Mouse (Mus musculus): ENCODE measurements at regions not wholly inside any gene's neighbourhood (a gene's known extent, or its start where the extent isn't known, plus 50 kb on each side); places are given as distances from the start of the nearest gene placed in this dataset.

DNA sequence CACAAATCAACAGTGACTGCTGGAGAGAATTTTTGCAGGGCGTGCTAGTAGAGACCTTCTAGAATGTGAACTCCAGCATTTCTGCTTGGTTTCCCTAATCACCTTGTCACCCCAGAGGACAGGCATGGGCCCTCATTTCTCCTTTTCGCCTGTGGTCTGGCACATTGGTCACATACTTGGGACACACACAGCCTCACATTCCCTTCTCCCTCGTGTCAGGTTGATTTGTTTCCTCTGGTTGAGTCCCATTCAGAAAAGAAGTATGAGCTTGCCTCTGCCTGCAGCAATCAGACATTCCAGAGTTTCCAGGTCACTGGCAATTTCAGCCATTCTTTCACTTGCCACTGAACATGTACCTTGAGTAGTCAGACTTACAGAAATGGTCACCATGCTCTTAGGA is 323.8 kb upstream of the 4931429L15Rik start:
- DNase-seq (ENCODE audit: extremely low spot score in 1 of 2, low spot score in 1 of 2) = no peak

DNA sequence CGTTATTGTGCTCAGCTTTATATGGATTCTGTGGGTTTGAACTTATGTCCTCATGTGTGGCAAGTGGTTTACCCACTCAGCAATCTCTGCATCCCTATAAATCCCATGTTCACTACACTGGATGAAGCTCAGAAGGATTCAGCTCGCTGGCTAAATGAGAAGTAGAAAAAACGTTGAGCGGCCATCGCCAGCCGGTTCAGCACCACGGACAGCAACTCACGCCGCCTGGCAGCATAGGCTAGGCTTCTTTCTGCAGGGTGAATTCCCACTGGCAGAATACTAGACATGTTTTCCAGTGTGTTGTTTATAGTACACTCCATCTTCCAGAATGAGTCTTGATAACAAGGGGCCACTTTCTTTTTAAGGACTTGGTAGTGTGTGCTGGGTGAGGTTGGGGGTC is 322.9 kb upstream of the 4931429L15Rik start:
- DNase-seq (ENCODE audit: extremely low spot score in 1 of 2, low spot score in 1 of 2) = peak in 1 of 2 experiments; percentile 53

DNA sequence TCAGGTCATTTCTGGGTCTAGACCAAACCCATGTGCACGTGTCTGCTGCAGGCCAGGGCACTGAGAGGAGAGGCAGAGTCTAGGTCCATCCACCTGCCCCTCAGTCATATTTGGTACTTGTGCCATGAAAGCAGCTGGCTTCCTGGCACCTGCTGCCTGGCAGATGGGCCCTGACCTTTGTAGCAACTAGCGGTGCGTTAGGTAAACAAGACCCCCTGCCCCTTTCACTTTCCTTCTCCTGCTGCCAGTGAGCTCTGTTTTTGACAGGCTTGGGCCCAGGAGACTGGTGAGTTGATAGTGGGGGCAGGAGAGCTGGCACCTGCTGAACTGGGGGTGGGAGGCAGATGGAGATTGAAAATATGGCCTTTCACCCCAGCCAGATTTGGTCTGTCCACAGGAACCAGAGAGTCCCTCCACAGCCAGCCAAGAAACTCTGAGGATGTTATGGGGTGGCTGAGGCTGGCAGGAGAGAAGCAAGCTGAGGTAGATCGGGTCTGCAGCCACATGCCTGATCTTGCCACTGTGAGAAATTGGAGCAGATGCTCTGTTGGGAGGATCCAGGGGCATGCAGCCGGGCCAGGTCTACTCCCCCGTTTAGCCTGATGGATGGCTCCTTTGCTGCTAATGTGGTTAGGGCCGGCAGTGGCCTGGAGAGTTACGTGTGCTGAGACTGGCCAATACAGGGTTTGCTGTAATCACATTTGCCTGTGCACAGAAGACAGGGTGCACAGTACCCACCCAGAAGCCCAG is 316.6 kb upstream of the 4931429L15Rik start:
- DNase-seq (ENCODE audit: extremely low spot score in 1 of 2, low spot score in 1 of 2) = no peak

DNA sequence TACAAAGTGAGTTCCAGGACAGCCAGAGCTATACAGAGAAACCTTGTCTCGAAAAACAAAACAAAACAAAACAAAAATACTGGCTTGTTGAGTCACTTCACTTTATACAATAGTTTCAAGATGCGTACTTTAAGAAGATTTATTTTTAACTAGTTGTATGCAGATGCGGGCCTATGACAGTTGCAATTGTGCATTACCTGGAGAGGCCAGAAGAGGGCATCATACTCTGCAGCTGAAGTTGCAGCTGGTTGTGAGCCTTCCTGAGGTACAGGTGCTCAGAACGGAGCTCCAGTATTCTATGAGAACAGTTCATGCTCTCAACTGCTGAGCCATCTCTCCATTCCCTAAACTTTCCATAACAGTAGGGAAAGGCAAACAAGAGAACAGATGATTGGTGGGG is 314.2 kb upstream of the 4931429L15Rik start:
- no peak for DNase-seq (ENCODE audit: extremely low spot score in 1 of 2, low spot score in 1 of 2)

DNA sequence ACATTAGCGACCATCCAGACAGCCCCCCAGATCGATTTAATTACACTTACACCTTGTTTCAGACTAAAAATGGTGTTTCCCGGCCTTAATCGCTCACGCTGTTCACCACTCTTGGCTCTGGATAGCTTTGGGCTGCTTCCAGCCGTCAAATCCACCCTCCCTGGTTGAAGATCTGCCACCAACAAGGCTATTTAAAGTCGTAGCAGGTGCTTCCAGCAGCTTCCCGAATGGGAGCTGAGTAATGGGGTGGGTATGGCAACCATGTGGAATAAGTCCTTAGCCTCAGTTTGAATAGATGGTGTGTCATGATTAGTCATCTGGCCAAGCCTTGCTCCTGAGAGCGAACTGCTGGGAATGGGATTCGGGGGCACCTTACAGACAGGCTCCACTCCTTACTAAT is 312.8 kb upstream of the 4931429L15Rik start:
- DNase-seq (ENCODE audit: extremely low spot score in 1 of 2, low spot score in 1 of 2) = peak; percentile 17 to 53

DNA sequence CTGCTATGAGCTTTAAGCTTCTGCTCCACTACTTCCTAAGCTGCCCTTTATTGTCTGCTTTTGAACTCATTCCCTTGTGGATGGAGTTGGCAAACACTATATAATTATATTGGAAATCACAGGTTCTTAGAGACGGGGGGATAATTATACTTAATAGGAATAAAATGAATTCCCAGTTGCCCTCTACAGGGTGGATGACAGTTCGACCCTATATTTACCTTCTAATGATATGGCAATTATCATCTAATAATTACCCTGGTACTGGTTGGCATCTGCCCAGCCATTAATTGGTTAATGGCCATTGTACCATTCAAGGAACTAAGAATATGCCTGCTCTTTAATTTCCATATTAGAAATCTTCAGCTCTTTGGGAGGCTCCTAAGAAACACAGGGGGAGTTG is 302.5 kb upstream of the 4931429L15Rik start:
- no peak for DNase-seq (ENCODE audit: extremely low spot score in 1 of 2, low spot score in 1 of 2)

DNA sequence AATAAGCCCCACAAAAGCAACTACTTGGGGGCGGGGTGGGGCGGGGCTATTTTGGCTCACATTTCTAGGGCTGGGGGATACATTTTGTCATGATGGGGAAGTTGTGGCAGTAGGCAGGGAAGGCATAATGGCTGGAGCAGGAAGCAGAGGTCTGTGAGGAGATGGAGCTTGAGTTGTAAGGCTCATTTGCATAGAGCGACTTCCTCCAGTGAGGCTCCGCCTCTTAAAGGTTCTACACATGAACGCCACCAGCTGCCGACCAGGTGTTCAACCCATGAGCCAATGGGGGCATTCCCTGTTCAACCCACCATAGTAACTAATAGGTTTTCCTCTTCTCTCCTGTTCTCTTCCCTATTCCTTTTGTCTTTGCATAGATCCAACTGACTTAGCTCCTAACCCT is 302.1 kb upstream of the 4931429L15Rik start:
- DNase-seq (ENCODE audit: extremely low spot score in 1 of 2, low spot score in 1 of 2) = no peak

DNA sequence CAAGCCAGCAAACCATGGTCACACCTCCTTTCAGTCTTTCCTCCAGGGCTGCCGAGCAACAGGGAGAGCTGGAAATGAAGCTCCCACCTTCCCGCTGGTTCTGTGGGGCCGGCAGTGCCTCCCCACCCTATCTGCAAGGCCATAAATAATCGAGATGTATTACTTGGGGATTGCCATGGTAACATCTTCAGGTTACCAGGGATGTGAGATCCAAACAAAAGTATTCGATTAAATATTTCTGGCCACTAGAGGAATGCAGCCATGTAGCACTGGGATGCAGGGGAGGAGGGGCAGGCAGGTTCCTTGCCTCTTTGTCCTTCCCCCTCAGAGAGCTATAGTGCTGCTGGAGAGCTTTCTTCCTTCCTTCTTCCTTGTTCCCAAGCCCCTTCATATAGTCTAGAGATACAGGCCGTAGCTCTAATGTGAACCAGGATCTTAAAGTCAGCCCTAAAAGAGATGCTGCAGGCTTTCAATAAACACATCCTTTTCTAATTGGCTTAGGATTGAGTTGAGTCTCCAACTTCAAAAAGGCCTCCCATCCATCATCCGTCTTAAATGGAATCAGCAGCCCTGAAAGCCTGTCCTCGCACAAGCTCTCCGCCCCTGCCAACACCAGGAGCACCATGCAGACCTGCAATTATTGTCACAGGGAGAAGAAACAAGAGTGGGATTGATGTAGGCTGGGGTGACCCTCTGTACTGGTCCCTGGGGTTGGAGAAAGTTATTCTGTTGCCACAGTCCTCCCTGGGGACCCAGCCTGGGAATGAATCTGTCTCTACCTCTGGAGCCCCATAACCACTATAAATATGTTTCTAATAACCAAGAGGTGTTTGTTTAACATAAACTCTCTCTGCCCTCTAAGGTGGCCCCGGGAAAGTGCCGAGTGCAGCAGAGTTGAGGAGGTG is 290.6 kb upstream of the 4931429L15Rik start:
- DNase-seq (ENCODE audit: extremely low spot score in 1 of 2, low spot score in 1 of 2) = no peak

DNA sequence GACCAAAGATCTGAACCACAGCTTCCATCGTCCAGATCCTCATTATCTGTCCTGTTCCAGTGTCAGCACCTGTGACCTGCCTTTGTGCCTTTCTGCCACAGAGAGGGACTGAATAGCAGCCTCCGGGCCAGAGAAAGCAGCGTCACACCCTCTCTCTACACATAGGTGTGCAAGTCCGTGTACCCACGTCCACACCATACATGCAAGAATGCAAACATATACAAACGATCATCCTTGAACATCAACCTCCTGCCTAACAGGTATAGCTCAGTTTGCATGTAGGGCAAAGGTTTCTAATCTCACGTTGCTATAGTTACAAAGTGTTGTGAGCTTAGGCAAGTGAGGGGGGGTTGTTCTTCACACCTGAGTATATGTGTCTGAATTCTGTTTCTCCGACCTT is 288.9 kb upstream of the 4931429L15Rik start:
- DNase-seq (ENCODE audit: extremely low spot score in 1 of 2, low spot score in 1 of 2) = no peak

DNA sequence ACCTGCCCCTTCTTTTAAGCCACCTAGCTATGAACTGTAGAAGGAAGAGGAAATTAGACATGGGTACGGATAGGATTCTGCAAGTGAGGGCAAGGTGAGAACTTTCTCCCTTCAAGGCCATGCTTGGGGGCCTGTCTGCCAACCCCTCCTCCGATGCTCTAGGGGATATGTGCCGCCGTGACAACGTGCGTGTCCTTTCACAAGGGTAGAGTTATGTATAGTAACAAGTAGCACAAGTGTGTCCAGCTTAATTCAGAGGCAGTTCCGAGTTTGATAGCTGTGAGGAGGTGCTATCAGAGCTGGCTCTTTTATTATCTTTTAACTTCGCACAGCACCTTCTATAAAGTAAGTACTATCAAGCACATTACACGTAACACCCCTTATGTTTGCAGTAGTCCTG is 281.0 kb upstream of the 4931429L15Rik start:
- DNase-seq (ENCODE audit: extremely low spot score in 1 of 2, low spot score in 1 of 2) = no peak

DNA sequence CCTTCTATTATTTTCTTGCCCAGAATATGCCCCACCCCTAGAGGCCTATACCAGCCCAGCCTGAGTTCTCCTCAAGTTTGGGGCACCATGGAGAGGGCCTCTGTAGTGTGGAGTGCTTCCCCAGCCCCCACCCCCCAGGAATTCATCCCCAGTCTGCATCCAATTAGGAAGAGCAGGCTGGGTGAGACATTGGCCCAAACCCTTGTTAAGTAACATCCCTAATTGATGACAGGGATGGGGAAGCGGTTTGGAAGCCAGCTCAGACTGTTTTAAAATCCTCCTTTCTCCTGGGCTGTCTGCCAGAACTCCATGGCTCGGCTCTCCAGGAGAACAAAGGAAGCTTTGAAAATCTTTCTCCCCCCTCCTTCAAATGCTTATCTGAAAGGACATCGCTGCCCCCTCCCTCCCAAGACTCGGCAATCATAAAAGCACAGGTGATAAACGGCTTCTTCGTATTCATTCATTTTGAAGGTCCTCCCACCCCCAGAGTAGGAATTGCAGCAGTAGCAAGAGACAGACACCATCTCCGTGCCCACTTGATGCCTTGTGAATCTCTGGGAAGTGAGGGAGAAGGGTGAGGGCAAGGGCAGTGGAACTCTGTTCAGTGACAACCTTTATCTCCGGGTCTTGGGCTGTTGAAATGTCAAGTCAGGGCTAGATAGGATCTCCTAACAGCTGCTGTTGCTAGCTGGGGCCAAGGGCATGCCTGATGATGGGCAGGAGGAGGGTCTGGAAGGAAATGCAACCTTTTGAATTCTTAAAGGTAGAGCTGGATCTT is 280.3 kb upstream of the 4931429L15Rik start:
- peak in 1 of 2 experiments; percentile 53 for DNase-seq (ENCODE audit: extremely low spot score in 1 of 2, low spot score in 1 of 2)

DNA sequence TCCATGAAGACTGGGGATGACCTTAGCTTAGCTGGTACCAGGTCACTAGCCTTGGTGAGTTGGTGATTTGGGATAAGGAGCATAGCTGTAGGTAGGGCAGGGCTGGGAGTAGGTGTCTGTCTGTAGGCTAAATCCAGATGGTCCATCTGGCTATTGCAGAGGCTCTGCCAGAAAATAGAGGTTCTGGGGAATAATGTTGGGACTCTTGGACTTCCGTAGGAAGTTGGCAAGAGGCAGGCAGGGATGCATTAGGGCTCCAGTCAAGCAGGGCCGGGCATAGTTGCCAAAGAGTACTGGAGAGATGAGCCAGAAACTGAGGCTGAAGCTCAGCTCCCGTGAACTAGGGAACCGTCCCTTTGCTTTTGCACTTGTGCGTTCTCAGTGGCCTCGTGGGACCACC is 278.7 kb upstream of the 4931429L15Rik start:
- no peak for DNase-seq (ENCODE audit: extremely low spot score in 1 of 2, low spot score in 1 of 2)

DNA sequence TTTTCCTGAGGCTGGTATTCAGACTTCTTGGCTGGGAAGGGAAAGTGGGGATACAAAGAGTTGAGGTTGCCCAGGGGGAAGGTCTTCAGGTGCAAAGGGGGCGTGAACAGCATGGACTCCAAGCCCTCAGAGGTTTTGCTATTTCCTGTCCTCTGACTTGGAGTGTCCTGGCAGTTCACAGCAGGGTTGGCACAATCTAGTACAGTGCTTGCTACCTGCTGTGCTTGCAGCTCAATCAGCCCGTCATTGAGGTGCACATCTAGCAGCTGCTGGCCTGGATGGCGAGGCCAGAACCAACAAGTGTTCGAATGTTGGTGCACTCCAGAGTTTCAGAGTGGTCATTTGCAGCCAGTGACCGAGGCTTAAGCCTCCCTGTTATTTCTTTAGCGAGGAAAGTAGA is 273.7 kb upstream of the 4931429L15Rik start:
- DNase-seq (ENCODE audit: extremely low spot score in 1 of 2, low spot score in 1 of 2) = no peak

DNA sequence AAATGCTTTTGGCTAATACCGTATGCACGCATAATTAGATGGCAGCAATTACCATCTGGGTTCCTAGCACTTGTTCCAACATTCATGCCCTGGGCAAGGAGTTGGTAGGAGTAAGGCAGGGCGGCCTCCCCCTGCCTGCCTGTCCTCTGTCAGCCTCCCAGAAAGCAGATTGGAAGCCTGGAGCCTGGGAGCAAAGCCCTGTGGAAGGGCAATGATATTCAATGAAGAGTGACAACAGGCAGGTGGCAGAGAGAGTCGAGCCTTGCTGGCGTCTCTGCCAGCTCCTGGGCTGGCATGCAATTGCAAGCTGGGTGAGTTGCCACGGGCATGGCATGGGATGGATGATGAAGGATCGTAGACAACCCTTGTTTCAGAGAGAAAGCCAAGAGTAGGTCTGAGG is 273.1 kb upstream of the 4931429L15Rik start:
- DNase-seq (ENCODE audit: extremely low spot score in 1 of 2, low spot score in 1 of 2) = no peak

DNA sequence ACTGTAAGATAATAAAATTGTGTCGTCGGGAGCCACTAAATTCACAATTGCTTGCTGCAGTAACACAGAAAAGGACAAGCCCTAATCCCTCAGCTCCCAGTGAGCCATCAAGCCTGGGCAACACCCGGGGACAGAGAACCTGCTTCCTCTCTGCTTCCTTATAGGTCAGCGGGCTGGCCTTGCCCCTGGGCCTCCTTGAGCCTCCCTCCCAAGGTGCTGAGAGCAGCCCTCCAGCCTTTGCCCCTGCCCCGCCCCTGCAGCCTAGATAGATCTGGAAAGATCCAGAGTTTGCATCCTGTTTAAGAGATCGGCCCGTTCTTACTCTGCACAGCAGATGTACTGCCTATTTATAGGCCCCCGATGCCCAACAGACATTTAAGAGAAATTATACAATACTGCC is 267.0 kb upstream of the 4931429L15Rik start:
- DNase-seq (ENCODE audit: extremely low spot score in 1 of 2, low spot score in 1 of 2) = no peak

DNA sequence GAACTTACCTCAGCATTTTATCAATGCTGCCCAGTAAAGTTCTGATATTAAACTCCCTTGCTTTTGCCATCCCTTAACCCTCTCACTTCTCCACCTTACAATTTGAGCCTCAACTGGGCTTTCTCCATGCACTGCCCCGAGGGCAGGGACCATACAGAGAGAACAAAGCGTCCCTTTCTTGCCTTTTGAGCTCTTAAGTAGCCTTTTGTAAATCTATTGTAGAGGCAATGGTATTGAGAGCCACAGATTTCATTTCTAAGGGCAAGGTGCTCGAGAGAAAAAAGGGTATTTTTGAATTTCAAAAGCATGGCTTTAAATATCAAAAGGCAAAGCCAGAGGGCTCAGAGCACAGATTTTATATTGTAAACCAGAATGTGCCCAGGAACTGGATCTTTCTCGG is 262.1 kb upstream of the 4931429L15Rik start:
- no peak for DNase-seq (ENCODE audit: extremely low spot score in 1 of 2, low spot score in 1 of 2)

DNA sequence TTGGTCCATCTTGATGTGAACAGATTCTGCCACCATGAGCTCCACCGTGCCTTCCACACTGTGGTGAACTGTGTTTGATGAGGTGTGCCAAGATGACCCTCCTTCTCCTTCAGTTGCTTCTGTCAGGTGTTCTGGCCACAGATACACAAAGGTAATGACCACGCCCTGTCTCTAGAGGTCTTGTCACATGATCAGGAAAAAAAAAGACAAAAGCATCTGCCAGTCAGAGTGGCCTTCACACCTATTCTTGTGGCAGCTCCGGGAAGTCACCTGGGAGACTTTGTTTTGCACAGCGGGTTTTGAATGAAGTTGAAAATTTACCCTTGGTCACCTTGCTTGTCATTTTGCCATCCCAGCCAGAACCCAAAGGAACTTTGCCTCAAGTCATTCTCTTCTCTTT is 242.5 kb upstream of the 4931429L15Rik start:
- DNase-seq (ENCODE audit: extremely low spot score in 1 of 2, low spot score in 1 of 2) = no peak

DNA sequence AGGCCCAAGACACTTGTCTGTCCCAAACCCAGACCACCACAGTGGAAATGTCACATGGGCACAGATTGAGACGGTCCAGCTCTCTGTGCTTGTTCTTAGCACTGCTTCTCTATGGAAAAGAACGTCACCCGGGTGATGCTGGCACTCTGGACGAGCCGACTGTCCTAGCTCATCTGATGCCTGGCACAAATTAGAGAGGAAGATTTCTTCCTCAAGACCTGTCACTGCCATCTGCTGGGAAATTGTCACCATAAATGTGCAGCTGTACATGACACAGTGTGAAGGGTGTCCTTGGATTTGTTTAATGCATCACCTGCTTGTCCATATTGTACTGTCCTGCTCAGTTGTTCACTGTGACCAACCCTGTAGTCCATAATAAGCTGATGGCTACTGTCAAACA is 238.7 kb upstream of the 4931429L15Rik start:
- no peak for DNase-seq (ENCODE audit: extremely low spot score in 1 of 2, low spot score in 1 of 2)

DNA sequence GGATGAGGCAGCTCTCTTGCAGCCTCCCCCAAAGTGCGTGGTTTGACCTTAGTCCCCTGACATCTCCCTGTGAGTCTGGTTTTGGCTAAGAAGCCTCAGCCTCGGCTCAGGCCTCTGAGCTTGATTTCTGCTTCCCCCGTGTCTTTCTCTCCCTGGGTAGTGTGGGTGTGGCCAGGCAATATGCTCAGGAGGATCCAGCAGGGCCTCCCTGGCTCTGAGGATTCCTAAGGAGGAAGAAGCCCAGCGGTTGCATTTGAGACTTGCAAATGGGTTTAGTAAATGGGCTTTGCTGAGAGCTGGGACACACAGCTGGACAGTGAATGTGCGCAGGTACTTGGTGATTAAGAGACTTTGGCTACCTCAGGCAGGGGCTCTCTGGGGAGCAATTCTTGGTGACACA is 238.0 kb upstream of the 4931429L15Rik start:
- no peak for DNase-seq (ENCODE audit: extremely low spot score in 1 of 2, low spot score in 1 of 2)

DNA sequence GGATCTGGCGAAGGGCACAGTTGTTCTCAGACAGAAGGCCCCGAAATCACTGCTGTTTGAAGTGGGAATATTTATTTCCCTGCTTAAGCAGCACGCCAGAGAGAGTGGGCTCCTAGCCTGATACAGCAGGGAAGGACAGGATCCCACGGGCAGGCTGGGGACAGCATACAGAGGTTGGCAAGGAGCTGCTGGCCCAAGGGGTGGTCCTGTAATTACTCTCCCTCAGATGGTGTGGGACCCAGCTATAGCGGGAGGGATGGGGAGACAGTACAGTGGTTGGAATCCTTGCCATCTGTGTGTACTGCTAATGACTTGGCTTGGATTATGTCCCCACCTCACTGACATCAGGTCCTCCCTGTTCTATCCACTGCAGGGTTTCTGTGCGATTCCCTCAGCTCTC is 235.4 kb upstream of the 4931429L15Rik start:
- DNase-seq (ENCODE audit: extremely low spot score in 1 of 2, low spot score in 1 of 2) = no peak

DNA sequence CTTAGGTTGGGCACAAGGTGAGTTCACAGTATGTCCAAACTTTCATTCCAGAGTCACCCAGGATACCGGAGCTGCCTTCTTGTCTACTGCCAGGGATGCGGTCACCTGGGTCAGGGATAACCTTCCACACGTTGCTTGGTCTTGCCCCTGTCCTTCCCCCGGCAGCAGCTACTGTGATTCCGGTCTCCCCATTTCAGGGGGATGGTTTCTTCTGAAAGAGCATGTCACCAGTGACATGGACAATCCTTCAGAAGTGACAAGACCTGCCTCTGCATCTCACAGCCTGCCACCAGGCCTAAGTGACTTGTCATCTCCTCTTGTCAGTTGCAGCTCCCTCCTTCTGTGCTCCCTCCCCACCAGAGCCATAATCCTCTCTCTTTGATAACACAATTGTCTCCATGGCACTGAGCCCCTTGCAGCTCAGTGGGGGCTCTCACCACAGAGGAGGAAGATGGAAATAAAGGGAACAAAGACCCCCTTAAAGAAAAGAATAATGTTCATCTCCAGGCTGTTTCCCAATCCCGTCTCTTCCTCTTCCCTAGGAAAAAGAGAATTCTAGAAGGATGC is 234.9 kb upstream of the 4931429L15Rik start:
- DNase-seq (ENCODE audit: extremely low spot score in 1 of 2, low spot score in 1 of 2) = no peak

All from layer of hippocampus, postnatal 25 days (tissue).